Mouse (Mus musculus): ENCODE measurements at regions not wholly inside any gene's neighbourhood (a gene's known extent, or its start where the extent isn't known, plus 50 kb on each side); places are given as distances from the start of the nearest gene placed in this dataset.

DNA sequence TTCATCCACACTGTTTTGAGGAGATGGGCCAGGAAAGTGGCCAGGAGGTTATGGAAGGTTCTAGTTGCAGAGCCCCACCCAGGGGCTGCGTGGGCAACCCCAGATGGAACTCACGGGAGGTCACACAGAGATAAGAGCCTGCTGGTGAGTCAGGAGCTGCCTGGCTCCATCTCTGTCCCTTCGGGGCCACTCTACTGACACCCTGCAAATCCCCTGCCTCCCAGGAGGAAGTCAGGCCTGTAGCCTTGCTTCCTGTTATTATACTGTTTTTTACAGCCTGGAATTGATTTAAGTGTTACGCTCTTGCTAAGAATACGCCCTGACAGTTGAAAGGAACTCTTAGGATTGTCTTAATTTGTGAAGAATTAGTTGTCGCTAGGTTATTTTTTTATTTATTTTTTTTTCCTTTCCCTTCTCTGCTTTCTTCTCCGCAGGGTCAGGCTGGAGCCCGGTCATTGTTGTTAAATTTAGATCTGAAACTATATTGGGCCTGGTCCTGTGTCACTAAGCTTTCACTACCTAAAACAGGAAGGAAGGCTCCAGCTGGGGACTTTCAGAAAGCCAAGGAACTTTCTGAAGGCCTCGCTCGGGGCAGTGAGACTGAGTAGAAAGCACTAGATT, 497.9 kb downstream of the Med13l start:
- in situ Hi-C loops (cut with MseI, MboI), result no loop called here

DNA sequence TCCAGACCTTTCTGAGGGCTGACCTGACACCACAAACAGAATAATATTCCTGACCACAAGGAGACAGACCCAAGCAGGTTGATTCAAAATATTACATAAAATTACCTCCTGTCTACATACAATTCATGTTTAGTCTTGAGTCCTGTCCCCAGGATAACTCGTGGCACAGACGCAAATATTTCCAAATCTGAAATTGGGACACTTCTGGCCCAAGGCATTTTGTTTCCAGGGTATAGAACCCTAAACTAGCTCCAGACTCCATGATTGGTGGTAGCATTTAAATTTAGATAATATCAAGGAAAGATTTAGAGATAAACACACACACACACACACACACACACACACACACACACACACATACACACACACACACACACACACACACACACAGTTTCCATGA, 498.7 kb downstream of the Med13l start:
- in situ Hi-C loops (cut with MseI, MboI), result no loop called here

DNA sequence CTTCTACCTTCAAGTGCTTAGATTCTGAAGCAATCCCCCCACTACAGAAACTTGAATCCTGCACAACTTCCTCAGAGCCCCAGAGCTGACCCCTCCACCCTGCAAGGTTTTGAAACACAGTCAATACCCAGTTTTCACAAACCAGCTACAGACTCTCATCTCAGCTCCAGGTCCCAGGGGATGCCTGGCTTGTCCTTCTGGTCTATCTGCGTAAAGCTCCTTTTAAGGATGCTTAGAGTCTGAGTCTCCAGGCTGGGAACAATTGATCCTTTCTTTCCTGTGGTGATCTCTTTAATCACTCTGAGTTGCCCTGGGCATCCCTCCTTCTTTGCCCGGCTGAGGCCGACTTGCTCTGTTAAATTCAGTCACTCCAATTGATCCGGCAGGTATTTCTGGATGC, 500.4 kb downstream of the Med13l start:
- in situ Hi-C loops (cut with MseI, MboI), result no loop called here

DNA sequence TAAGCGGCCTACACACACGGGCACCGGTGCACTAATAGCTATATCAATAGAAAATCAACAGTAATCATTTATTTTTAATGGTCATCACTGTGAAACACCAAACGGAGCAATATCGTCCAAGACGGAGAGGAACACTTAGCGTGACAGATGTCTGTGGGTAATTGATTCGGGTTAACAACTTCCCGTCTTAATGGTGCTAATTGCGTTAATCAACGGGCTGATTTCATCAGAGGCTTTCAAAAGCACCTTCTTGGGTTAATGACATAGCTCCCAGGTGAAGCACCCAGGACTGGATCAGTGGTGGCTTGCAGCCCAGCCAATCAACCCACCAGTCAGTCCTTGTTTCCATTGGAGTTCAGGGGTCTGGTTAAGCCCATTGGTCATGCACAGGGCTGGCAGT, 502.0 kb downstream of the Med13l start:
- in situ Hi-C loops (cut with MseI, MboI), result no loop called here

DNA sequence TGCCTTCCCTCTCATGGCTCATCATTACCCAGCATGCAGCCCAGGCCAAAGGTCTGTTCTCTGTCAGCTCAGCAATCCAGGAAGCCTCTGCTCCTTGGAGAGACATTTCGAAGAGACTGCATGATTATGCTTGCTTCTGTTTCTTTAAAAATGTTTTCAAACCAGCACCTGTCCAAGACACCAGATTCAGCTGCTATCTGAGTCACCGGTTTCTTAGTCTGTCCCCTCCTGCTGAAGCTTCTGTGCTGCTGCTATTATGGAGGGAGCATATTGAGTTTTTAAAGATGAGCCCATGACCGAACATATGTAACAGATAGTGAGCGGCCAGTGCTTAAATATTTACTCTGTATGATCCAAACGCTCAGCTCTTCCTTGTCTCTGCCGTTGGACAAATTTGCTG, 506.2 kb downstream of the Med13l start:
- in situ Hi-C loops (cut with MseI, MboI), result no loop called here

DNA sequence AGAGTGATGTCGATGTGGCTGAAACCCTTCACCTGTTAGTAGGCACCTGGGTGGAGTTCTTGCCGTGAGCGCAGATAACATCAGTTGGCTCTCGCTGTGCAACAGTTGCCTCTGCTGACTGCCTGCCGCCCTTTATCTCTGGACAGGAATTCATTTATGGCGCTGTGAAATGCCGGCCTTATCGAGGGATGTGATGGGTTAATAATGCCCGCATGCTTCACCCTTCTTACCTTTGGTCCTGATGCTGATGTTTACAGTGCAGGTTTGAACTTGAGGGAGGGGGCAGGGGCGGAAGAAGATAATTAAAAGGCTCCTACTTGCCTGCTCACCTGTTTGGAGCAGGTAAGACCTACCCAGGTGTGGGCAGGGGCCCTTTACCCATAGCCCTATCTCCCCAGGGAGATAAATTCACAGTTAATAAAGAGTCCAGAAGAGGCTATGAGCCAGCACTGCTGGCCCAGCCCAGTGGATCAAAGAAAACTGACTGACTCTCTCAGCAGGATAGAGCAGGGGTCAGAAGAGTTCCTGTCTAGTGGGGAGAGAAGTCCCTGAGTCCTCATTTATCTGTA, 509.4 kb downstream of the Med13l start:
- in situ Hi-C loops (cut with MseI, MboI), result no loop called here

DNA sequence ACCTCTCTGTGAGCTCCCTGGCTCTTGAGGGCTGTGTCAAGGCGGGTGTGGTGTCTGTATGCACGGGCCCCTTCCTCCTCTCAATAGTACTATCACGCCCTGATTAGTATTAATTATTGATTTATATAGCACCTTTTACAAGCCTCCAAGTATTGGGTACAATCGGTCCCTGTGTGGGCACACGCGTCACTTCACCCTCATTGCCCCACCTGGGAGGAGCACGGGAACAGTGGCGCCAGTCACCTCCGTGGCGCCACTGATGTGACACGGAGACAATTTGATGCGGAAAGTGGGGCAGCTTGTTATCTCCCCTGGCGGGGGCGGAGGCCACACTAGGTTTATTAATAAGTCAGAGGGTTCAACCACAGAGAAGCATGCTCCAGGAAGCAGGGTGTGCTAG, 512.2 kb downstream of the Med13l start:
- in situ Hi-C loops (cut with MseI, MboI), result no loop called here

DNA sequence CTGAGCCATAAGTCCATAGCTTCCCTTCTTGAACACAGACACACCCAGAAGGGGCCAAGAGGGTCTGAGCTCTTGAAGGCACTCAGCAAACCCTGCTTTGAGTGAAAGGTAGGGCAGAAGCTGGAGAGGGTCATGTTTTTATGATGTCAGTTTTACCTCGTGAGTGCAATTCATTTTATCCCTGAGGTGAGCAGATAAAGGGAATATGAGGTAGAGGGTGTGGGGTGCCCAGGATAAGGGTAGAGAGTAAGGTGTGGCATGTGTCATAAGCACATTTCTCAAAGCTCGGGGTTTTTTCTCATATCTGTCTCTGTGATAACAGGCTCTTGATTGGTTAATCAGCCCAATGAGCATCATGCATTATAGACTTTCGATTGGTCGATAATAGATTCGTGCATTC, 520.3 kb downstream of the Med13l start:
- in situ Hi-C loops (cut with MseI, MboI), result no loop called here

DNA sequence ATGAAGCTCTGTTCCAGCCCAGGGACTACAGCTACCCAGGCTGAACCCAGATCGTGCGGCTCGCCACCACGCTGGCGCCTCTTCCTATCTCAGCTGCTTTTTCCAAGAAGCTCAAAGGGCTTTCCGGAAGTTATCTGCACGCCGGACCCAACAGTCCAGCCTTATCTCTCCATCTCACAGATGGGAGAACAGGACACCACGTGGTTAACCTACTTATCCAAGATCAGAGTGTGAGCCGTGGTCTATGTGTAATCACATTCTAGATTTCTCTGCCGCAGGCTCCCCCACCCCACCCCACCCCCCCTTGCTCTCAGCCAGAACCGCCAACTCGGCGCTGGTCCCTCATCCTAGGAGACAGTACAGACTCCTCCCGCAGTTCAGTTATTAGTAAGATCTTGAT, 522.4 kb downstream of the Med13l start:
- in situ Hi-C loops (cut with MseI, MboI), result no loop called here

DNA sequence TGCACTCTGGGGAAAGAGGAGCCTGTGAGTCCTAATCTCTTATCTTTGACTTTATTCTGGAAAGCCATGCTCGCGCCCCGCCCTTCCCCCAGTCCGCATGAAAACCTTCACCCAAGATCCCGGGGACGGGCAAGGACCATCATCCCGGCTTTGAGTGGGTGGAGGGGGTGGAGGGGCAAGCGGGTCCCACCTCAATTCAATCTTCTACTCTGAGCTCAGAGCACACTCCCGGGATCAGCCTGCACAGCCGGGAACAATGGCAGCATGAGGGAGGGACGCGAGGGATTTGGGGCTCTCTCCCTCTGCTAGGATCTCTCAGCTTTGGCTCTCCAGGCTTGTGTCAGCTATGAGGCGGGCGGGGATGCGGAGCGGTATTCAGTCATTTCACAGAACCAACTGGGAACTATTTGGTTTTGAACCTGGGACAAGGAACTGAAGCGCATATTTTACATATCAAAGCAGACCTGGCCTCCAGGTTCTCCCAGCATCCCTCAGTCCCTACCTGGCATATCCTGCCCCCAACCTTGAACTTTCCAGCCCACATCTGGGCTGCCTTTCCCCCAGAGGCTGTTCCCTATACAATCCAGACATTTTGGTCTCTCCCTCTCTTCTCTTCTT, 537.2 kb downstream of the Med13l start:
- in situ Hi-C loops (cut with MseI, MboI), result no loop called here

DNA sequence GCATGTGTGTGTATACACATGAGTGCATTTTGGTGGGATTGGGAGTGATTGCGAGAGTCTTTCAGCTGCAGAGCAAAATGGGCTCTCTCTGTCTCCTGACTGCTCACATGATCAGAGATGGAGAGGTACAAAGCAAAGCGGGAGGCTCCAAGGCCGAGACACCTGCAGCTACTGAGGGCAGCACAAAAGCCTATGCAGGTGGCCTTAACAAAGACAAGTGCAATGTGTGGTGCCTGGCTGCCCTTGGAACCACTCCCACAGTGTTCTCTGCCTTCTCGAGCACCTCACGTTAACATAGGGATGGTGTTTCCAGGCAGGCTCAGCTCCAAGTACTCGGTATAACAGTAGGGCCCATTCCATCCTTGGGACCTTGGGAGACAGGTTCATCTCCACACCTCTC, 539.3 kb downstream of the Med13l start:
- in situ Hi-C loops (cut with MseI, MboI), result no loop called here

DNA sequence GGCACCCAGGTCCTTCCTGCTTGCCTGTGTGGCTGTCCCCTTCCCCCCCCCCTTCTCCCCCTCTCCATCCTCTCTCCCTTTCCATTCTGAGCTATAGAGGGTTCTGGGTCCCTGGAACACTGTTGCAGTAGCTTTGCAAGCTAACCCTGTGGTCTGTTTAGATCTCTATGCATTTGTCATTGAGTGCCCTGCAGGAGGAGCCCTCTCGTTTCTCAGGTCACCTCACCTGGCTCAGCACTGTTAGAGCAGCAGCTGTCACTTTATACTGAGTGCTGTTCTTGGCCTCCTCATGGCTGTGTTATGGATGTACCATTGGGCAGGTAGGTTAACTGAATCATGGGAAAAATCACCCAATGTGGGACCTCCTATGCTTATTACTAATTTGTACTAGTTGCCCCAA, 543.0 kb downstream of the Med13l start:
- in situ Hi-C loops (cut with MseI, MboI), result no loop called here

DNA sequence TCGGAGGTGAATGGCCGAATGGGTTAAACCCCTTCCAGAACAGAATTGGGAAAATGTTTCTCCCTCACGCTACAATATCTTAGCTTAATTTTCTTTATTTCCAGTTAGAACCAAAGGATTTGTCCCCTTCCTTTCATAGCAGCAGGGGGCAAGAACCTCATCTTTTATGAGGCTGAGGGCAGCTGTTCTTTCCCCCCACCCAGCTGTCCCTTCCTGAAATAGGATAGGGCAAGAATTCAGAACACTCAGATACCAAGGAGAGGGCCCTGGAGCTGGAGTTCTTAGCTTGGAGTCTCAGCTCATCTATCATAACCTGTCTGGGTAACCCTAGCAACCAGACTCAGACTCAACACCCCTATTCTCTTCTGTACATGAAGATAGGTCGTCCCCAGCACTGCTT, 547.4 kb downstream of the Med13l start:
- in situ Hi-C loops (cut with MseI, MboI), result no loop called here

DNA sequence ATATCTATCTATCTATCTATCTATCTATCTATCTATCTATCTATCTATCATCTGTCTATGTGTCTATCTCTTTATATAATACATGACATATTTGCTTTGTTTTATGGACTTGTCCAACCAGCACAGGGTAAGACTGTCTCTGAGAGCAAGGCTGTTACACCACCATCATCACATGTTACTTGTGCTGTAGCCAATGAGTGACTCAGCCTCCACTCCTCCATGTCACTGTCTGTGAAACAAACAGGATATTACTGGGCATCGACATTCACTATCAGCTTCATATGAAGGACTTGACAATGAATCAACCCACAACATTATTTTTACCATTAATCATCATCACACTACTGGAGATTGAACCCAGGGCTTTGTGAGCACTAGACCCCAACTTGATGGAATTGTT, 549.0 kb downstream of the Med13l start:
- in situ Hi-C loops (cut with MseI, MboI), result no loop called here

DNA sequence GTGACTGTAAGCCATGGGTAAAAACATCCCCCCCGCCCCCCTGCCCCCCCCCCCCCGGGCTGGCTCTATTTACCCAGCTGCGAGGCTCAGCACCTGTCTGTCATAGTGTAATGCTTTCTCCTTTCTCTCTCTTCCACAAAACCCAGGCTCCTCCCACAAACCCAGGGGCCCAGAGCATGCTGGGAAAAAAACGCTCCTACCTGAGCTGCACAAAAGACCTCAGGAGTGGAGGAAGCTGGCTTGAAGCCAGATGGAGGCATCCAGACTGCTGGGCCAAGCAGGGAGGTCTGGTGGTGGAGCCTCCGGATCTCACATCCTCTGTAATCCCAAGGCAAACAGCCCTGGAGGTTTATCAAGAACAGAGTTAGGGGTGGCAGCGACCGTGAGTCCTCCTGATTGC, 553.6 kb downstream of the Med13l start:
- in situ Hi-C loops (cut with MseI, MboI), result no loop called here

DNA sequence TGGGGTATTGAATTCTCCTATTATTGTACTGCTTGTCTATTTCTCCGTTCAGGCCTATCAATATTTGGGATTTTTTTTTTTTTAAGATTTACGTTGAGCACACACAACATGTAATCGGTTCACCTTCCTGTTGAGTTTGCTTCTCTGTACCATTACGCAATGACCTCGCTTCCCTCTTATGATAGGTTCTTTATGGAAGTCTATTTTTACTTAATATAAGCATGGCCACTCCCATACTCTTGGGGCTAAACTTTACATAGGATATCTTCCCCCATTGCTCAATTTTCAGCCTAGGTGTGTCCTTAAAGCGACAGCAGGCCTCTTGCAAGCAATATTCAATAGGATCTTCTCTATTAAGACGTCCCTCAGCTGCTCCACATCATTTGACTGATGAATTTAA, 544.7 kb upstream of the Tbx3 start:
- in situ Hi-C loops (cut with MseI, MboI), result no loop called here

DNA sequence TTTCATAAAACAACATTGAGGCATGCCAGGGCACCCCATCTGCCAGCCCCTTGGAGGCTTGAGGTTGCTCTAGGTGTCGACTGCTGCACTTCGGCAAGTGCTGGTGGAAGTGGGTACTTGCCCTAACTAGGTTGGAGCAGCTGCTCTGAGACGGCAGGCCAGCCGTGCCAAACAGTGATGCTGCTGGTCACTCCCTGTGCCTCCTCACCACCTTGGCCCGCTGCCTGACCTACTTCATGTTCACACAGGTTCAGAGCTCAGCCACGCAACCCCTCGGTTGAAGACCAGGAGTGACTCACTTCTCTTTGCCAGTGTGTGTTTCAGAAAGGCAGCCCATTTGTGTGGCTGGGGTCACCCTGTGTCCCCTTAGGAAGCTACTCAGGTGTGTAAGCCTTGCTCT, 540.3 kb upstream of the Tbx3 start:
- in situ Hi-C loops (cut with MseI, MboI), result no loop called here

DNA sequence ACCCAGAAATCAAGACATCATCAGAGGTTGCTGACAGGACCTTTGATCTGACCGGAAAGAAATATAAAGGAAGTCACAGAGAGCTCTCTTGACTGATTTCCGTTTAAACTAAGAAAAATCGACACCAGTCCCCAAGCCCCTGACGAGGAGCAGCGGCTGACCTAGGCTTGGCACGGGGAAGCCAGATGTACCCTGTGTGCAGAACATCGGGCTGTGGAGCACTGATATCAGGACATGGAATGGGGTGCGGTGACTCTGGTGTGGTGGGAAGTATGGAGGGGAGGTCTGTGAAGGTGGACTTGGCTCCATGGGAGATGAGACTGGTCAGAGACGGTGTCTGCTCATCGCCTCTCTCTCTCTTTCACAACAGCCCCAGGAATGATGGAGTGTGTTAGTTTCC, 539.0 kb upstream of the Tbx3 start:
- in situ Hi-C loops (cut with MseI, MboI), result no loop called here

DNA sequence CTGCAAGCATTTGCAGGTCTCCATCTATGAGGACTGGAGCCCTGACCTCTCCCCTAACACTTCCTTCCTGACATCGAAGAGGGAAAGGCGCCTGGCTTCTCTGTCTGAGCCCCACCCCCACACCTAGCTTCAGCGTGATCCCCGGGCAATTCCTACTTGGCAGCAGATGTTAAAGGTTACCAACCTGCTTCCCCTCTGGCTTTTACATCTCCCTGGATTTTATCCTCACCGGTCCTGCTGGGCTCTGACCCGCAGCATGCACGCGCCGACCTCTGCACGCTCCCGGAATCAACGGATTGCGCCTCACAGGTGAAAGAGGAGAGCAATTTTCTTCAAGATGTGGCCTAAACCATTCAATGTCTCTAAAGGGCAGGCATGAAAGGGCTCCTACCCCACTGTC, 537.1 kb upstream of the Tbx3 start:
- in situ Hi-C loops (cut with MseI, MboI), result no loop called here

DNA sequence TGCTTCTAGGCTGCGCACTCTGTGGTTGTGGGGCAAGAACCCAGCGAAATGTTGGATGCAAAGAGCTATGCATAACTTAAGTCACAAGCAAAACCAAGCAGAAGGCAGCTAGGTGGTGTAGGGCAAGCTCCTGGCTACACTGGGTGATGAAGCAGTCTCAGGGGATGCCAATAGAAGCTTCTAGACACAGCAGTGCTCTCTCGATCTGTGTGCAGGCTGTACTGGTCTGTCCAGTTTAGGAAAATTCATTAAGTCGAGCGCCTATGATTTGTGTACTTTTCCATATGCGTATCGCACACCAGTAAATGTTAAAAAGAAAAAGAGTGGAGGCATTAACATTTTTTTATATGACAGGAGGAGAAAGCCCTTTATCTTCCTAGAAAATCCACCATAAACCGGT, 533.6 kb upstream of the Tbx3 start:
- in situ Hi-C loops (cut with MseI, MboI), result no loop called here

DNA sequence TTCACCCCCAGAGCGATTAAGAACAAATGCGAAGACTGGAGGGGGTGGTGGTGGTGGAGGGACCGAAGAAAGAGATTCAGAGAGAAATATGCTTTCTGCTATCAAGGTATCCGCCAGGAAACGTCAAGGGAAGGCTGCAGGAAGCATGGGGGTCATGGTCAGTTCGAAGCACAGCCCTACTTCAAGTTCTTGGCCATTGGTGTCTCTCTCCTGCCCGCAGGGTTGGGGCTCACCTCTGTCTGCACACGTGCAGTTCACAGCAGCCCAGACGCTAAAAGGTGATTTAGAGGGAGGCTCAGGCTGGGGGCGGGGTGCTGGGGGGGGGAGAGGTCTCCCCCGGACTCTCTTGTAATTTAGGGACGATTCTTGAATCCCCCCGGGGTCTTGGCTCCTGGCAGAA, 533.1 kb upstream of the Tbx3 start:
- in situ Hi-C loops (cut with MseI, MboI), result no loop called here

DNA sequence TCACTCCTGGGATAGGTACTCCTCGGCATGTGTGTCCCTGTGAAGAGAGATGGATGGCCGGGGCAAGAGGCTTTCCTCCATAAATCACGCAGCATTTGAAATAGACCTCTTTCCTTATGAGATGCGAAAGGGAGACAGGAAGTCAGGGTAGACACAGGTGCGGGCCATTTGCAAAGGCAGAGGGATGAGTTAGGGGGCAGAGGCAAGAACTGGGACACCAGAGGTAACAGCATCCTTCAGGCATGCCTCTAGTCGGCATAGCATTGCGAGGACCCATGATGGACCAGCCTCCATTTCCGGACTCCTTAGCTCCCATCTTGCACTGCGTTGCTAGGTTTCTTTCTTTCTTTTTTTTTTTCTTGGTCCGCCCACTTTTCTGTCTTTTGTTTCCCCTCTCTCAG, 532.6 kb upstream of the Tbx3 start:
- in situ Hi-C loops (cut with MseI, MboI), result no loop called here

DNA sequence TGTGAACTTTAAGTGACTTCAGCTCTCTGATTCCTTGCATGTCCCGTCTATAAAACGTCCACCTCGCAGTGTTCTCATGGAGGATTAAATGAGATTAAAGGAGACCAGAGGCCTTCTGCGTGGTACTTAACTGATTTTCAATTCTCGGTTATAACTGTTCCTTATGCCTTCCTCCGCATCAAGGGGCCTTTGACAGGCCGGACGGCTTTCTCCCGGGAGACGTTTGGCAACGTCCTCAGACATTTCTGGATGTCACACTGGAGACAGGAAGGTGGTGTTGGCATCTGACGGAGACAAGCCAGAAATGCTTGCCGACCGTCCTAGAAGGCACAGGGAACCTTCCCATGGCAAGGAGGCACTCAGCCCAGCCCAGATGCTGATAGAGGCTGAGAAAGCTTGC, 532.2 kb upstream of the Tbx3 start:
- in situ Hi-C loops (cut with MseI, MboI), result no loop called here

DNA sequence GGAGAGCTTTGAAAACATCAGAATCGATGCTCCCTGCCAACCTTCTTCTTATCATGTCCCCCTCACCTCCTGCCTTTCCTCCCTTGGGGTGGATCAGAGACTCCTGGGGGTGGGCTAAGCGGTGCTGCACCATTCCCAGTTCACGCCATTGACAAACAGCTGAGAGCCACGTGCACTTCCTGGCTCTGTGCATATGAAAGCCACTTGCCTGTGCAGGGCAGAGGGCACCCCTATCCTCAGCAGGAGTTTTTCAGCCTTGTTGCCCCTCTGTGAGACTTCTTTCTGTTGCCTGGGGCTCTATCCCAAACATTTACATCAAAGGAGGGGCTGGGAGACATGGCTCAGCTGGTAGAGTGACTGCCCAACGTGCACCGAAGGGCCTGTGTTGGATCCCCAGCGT, 531.1 kb upstream of the Tbx3 start:
- in situ Hi-C loops (cut with MseI, MboI), result no loop called here
